Mouse (Mus musculus): ENCODE results near the gene Gng7. TPM values are rescaled to one million over a fixed set of nuclear protein-coding genes. Genes with fewer than 3 reads are reported as not detected.
"Not testable (repeated sequence)": the region's sequence is repeated elsewhere in the genome, so short reads cannot be mapped to it uniquely, and the experiment has no call there.

The Gng7 gene
- polyA plus RNA-seq, 1 experiment from 2014 or later, result 1.2 TPM

DNA sequence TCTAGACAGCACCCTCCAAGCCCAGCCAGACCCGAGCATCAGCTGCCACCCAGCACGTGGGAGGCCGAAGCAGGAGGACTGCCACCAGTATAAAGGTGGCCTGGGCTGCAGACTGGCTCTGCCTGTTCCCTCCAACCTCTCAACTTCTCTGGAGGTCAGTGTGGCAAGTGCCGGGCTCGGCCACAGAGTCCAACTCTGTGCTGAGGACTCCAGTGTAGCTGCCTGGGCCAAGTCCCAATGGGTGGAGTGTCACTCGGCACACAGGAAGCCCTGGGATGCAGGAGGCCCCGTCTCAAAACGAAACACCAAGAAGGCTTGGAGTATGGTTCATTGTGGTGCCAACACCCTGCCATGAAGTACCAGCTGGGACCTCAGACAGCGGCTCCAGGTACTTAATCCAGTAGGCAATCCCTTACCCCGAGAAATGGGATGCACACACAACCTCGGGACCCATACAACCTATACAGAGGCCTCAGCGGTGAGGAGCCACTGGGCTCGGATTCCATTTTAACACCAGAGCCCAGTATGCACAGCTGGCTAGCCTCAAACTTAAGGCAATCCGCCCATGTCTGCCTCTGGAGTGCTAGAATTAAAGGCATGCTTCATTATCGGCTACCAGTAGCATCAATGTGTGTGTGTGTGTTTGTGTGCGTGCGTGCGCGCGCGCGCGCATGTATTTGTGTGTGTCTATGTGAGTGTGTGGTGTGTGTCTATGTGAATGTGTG is 42.8 kb upstream of the Gng7 start:
- no peak for ATAC-seq
- no peak overlapping the region for H3K9ac ChIP-seq (ENCODE audit: low read depth, low read length)
- H3K27me3 ChIP-seq (replicated peaks; ENCODE audit: control insufficient read depth, insufficient read depth, low read length), result no peaks in the 10 kb centered on the region
- no peak overlapping the region for H3K4me3 ChIP-seq (ENCODE audit: low read depth, low read length)
- no peak overlapping the region for H3K4me2 ChIP-seq (replicated peaks; ENCODE audit: low read depth)
- no peaks in the 10 kb centered on the region; the same call in 1 of the 2 replicates for H3K4me1 ChIP-seq (replicated peaks; ENCODE audit: control insufficient read depth, insufficient read depth, low read length)
- WGBS, result 90% methylated on average over 23 of the region's 23 CpGs
- H3K9me3 ChIP-seq (ENCODE audit: control insufficient read depth), result no peaks in the 10 kb centered on the region
- H3K36me3 ChIP-seq (ENCODE audit: control insufficient read depth, insufficient read depth), result no peaks in the 10 kb centered on the region; the same call in 1 of the 2 replicates
- H3K27ac ChIP-seq (ENCODE audit: low read depth, low read length), result peak overlapping the region; percentile 28; the same call in 1 of the 2 replicates
- TF ChIP-seq CTCF (IDR thresholded peaks at IDR 0.05; ENCODE audit: low read depth), result no peak

DNA sequence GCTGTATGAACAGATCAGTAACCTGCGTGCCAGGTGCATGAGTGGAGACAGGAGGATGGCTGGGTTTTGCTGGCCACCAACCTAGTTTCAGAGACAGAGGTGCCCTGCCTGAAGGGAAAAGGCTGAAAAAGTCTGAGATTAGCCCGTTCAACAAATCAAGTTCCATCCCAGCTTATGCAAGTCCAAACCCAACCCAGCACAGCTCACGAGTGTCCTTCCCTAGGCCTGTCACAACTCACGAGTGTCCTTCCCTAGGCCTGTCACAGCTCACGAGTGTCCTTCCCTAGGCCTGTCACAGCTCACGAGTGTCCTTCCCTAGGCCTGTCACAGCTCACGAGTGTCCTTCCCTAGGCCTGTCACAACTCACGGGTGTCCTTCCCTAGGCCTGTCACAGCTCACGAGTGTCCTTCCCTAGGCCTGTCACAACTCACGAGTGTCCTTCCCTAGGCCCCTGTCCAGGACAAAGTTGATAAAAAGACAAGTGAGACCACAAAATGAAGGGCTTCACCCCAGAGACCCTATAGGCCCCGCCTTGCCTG is 41.1 kb upstream of the Gng7 start:
- 77% methylated on average over 7 of the region's 11 CpGs for WGBS
- H3K9me3 ChIP-seq (ENCODE audit: control insufficient read depth); ATAC-seq; H3K4me2 ChIP-seq (replicated peaks; ENCODE audit: low read depth); H3K27me3 ChIP-seq (replicated peaks; ENCODE audit: control insufficient read depth, insufficient read depth, low read length); H3K4me3 ChIP-seq (ENCODE audit: low read depth, low read length); H3K4me1 ChIP-seq (replicated peaks; ENCODE audit: control insufficient read depth, insufficient read depth, low read length); H3K27ac ChIP-seq (ENCODE audit: low read depth, low read length): not testable (repeated sequence)
- H3K9ac ChIP-seq (ENCODE audit: low read depth, low read length), result 0 out of 2 replicates have a peak overlapping the region, but pooled peaks have one; percentile 7
- H3K36me3 ChIP-seq (ENCODE audit: control insufficient read depth, insufficient read depth), result peaks cover 16% of the 10 kb centered on the region

DNA sequence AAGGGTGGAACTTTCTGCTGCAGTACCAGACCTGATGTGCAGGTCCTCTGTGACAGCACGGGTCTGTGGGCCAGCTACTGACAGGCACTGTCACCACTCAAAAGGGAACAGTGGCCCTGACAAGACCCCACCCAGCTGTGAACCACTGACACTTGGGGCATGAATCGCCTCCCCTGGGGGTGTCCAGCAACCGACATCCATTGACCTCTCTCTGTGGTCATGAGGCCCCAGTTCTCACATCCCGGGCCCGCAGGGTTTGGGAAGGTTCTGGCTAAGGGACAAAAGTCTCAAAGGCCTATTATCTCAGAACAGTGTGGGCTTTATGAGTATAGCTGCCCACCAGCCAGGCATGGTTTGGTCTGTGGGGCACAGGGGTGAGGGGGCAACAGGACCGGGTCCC is 40.4 kb upstream of the Gng7 start:
- Histone ChIP-seq H3K27me3 (replicated peaks; ENCODE audit: control insufficient read depth, insufficient read depth, low read length) (no peaks in the 10 kb centered on the region), H3K4me3 (ENCODE audit: low read depth, low read length) (no peak overlapping the region), H3K9me3 (ENCODE audit: control insufficient read depth) (no peaks in the 10 kb centered on the region), H3K4me1 (replicated peaks; ENCODE audit: control insufficient read depth, insufficient read depth, low read length) (no peaks in the 10 kb centered on the region; the same call in 1 of the 2 replicates), H3K4me2 (replicated peaks; ENCODE audit: low read depth) (no peak overlapping the region), H3K9ac (ENCODE audit: low read depth, low read length) (peak overlapping the region; percentile 7; the same call in 1 of the 2 replicates), H3K27ac (ENCODE audit: low read depth, low read length) (no peak overlapping the region), H3K36me3 (ENCODE audit: control insufficient read depth, insufficient read depth) (peaks cover 23% of the 10 kb centered on the region)
- no peak for TF ChIP-seq CTCF (IDR thresholded peaks at IDR 0.05; ENCODE audit: low read depth)
- 78% methylated on average over 6 of the region's 6 CpGs for WGBS
- ATAC-seq, result no peak

DNA sequence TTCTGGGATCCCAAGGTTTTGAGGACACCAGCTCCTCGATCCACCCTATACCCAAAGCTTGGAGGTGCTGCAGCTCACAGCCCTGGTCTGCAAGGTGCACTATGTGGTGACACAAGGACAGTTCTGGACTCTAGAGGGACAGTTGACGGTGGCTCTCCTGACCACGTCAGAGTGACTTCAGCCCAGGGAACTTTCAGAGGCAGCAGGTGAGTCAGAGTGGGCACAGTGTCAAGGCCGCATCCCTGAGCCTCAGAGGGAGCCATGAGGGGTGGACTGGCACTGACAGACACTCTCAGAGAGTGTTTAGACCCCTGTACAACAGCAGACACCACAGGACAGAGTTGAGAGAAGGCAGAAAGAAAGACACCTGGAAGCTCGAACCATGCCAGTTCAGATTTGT is 37.8 kb upstream of the Gng7 start:
- TF ChIP-seq CTCF (IDR thresholded peaks at IDR 0.05; ENCODE audit: low read depth), result no peak
- Histone ChIP-seq H3K9ac (ENCODE audit: low read depth, low read length) (no peak overlapping the region), H3K36me3 (ENCODE audit: control insufficient read depth, insufficient read depth) (peaks cover 49% of the 10 kb centered on the region), H3K27me3 (replicated peaks; ENCODE audit: control insufficient read depth, insufficient read depth, low read length) (no peaks in the 10 kb centered on the region), H3K9me3 (ENCODE audit: control insufficient read depth) (no peaks in the 10 kb centered on the region), H3K4me1 (replicated peaks; ENCODE audit: control insufficient read depth, insufficient read depth, low read length) (no peaks in the 10 kb centered on the region), H3K4me2 (replicated peaks; ENCODE audit: low read depth) (no peak overlapping the region), H3K4me3 (ENCODE audit: low read depth, low read length) (no peak overlapping the region), H3K27ac (ENCODE audit: low read depth, low read length) (no peak overlapping the region)
- ATAC-seq, result no peak
- 92% methylated on average over 5 of the region's 5 CpGs for WGBS

DNA sequence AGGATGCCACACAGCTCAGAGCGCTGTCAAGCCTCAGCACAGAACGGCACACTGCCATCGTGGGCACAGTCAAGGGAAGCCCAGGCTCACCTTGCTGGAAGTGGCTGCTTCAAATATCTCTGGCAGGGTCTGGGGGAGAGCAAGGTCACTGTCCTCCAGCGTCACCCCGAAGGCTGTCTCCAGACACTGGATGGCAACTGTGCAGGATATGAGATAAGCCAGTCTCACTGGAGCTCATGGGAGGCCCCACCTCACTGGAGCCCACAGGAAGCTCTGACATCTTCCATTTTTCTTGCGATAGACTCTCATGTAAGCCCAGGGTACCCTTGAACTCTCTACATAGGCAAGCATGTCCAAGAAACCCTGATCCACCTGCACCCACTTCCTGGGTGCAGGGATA is 36.4 kb upstream of the Gng7 start:
- Histone ChIP-seq H3K4me1 (replicated peaks; ENCODE audit: control insufficient read depth, insufficient read depth, low read length) (no peaks in the 10 kb centered on the region), H3K9ac (ENCODE audit: low read depth, low read length) (no peak overlapping the region), H3K4me2 (replicated peaks; ENCODE audit: low read depth) (no peak overlapping the region), H3K36me3 (ENCODE audit: control insufficient read depth, insufficient read depth) (peaks cover 63% of the 10 kb centered on the region), H3K4me3 (ENCODE audit: low read depth, low read length) (no peak overlapping the region), H3K27ac (ENCODE audit: low read depth, low read length) (0 out of 2 replicates have a peak overlapping the region, but pooled peaks have one; percentile 3), H3K27me3 (replicated peaks; ENCODE audit: control insufficient read depth, insufficient read depth, low read length) (no peaks in the 10 kb centered on the region), H3K9me3 (ENCODE audit: control insufficient read depth) (no peaks in the 10 kb centered on the region)
- TF ChIP-seq CTCF (IDR thresholded peaks at IDR 0.05; ENCODE audit: low read depth), result no peak
- no peak for ATAC-seq
- 96% methylated on average over 6 of the region's 6 CpGs for WGBS

DNA sequence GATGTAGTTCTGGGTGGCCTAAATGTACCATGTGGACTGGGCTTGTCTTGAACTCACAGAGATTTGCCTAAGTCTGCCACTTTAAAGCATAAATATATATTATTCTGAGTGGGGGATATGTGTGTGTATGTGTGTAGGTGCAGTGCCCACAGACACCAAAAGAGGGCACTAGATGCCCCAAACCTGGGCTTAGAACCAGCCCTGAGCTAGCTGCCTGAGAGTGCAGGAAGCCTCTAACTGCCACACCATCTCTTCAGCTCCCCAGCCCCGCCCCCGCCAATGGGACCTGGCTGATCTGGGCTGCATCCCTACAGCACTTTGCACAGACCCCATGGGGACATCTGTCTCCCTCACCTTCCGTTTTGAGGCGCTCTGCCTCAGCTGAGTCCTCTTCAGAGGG is 35.9 kb upstream of the Gng7 start:
- TF ChIP-seq CTCF (IDR thresholded peaks at IDR 0.05; ENCODE audit: low read depth), result peak; percentile 61
- Histone ChIP-seq H3K27me3 (replicated peaks; ENCODE audit: control insufficient read depth, insufficient read depth, low read length) (no peaks in the 10 kb centered on the region), H3K4me1 (replicated peaks; ENCODE audit: control insufficient read depth, insufficient read depth, low read length) (no peaks in the 10 kb centered on the region), H3K4me3 (ENCODE audit: low read depth, low read length) (no peak overlapping the region), H3K27ac (ENCODE audit: low read depth, low read length) (no peak overlapping the region), H3K36me3 (ENCODE audit: control insufficient read depth, insufficient read depth) (peaks cover 68% of the 10 kb centered on the region), H3K9ac (ENCODE audit: low read depth, low read length) (no peak overlapping the region), H3K4me2 (replicated peaks; ENCODE audit: low read depth) (no peak overlapping the region), H3K9me3 (ENCODE audit: control insufficient read depth) (no peaks in the 10 kb centered on the region)
- 87% methylated on average over 4 of the region's 4 CpGs for WGBS
- no peak for ATAC-seq

DNA sequence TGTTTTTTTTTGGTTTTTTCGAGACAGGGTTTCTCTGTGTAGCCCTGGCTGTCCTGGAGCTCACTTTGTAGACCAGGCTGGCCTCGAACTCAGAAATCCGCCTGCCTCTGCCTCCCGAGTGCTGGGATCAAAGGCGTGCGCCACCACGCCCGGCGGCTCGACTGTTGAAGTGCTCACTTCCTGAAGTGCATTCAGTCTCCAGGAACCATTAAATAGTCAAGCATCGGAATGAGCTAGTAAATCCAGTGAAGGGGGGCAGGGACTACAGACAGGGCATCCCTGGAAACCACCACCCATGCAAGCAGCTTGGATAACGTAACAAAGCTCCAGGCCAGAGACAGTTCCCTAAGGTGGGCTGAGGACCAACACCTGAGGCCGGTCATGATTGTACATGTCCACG is 30.5 kb upstream of the Gng7 start:
- H3K4me1 ChIP-seq (replicated peaks; ENCODE audit: control insufficient read depth, insufficient read depth, low read length); H3K27me3 ChIP-seq (replicated peaks; ENCODE audit: control insufficient read depth, insufficient read depth, low read length); H3K9me3 ChIP-seq (ENCODE audit: control insufficient read depth); H3K4me3 ChIP-seq (ENCODE audit: low read depth, low read length); H3K27ac ChIP-seq (ENCODE audit: low read depth, low read length); H3K4me2 ChIP-seq (replicated peaks; ENCODE audit: low read depth); H3K9ac ChIP-seq (ENCODE audit: low read depth, low read length); ATAC-seq: not testable (repeated sequence)
- 87% methylated on average over 14 of the region's 14 CpGs for WGBS
- peaks cover 74% of the 10 kb centered on the region for H3K36me3 ChIP-seq (ENCODE audit: control insufficient read depth, insufficient read depth)
